Mouse (Mus musculus) Patski (cell line): ENCODE results near the gene Cass4. TPM values are rescaled to one million over a fixed set of nuclear protein-coding genes. Genes with fewer than 3 reads are reported as not detected.

Experiments
- ATAC-seq: fragments of 100-300 bp; one replicate; pipeline ENCODE4 v1.8.0; 2021
- CTCF ChIA-PET: fragments of 350-600 bp; sonication (Branson Sonifier 250); formaldehyde crosslinking; loops from one replicate; lab custom pipeline; 2022; ENCODE audit warnings: inconsistent platforms; lab: Charles Lee
- POLR2A ChIA-PET: fragments of 350-600 bp; sonication (Branson Sonifier 250); formaldehyde crosslinking; loops from one replicate; lab custom pipeline; 2022; ENCODE audit warnings: antibody characterized with exemption, inconsistent platforms; lab: Charles Lee
- DNase-seq: peaks from one replicate; pipeline ENCODE4 v3.0.0-alpha.2; 2011; ENCODE audit warnings: low read depth, low spot score
- H3K27me3 ChIP-seq: fragments of 371-371 bp; one replicate; pipeline ENCODE4 v1.5.1; 2021
- CTCF ChIP-seq: fragments of 100-300 bp; IDR thresholded peaks from one replicate; pipeline ENCODE4 v1.5.1; 2021
- in situ Hi-C: fragments of 300-500 bp; cut with MboI; formaldehyde crosslinking; loops from 3 replicates; pipeline ENCODE4 v1.11.1; 2018; ENCODE audit warnings: low pct_unique_long_range_greater_than_20kb, mixed read lengths
- polyA plus RNA-seq: library from polyadenylated mRNA; unstranded; gene quantifications from one replicate; pipeline ENCODE4 v1.2.3, GENCODE M21; 2021

The Cass4 gene
- polyA plus RNA-seq, 1 experiment from 2014 or later = not detected

DNA sequence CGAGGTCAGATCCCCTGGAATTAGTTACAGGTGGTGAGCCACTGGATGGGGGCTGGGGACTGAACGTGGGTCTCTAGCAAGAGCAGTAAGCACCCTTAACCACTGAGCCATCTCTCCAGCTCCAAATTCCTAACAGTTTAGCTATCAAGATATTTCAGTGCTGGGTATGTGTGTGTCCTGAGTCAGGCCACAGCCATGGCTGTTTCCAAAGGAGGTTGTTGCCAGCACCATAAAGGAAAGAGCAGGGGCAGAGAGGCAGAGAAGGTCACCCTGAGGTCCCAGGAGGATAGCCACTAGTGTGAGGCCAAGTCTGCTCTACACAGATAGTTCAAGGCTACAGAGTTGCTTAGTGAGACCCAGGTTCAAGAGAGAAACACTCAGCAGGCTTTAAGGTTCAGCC lies 67.1 kb downstream of the Cass4 start:
- in situ Hi-C loops = no loop called here
- DNase-seq = no peak

DNA sequence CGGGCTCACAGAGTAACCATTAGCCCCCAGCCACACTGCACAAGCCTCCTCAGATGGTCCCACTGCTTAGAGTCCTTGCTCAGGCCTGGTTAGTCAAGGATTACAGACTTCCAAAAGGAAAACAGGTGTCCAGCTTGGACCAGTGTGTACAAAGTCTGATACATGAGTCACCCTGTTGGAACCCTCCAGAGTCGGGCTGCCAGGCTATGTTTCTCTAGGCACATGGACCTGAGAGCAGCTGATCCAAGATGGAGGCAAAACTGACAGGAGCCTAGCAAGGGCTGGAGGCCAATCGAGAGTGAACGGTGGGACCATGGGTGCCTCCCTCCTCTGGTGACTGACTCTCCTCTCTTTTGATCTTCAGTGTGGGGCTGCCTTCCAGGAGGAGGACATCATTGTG lies 69.2 kb downstream of the Cass4 start:
- POLR2A ChIA-PET = no interaction called here
- in situ Hi-C loops = no loop called here

More for the DNA sequence above, 67.1 kb downstream of the Cass4 start:
- POLR2A ChIA-PET = no interaction called here
- no peak for TF ChIP-seq CTCF
- CTCF ChIA-PET = no interaction called here
- peak; percentile 52 for ATAC-seq
- H3K27me3 ChIP-seq = no peaks in the 10 kb centered on the region

GRCm38 (mm10) chr2:172466427-172467132 lies 73.0 kb downstream of the Cass4 start:
- ChIA-PET POLR2A (no interaction called here), CTCF (interaction anchor here (1.1 to 1.5 kb wide), 3 partner anchors 9 to 13 kb away, joined by 3 to 4 read pairs (median 3); no protein-coding TSS in a partner anchor)
- ATAC-seq = peak; percentile 65
- in situ Hi-C loops = no loop called here
- no peak for TF ChIP-seq CTCF
- no peaks in the 10 kb centered on the region for H3K27me3 ChIP-seq
- peak; percentile 67 for DNase-seq

More for the DNA sequence above, 69.2 kb downstream of the Cass4 start:
- no peak for DNase-seq
- no peaks in the 10 kb centered on the region for H3K27me3 ChIP-seq
- CTCF ChIA-PET = no interaction called here
- no peak for TF ChIP-seq CTCF
- no peak for ATAC-seq

DNA sequence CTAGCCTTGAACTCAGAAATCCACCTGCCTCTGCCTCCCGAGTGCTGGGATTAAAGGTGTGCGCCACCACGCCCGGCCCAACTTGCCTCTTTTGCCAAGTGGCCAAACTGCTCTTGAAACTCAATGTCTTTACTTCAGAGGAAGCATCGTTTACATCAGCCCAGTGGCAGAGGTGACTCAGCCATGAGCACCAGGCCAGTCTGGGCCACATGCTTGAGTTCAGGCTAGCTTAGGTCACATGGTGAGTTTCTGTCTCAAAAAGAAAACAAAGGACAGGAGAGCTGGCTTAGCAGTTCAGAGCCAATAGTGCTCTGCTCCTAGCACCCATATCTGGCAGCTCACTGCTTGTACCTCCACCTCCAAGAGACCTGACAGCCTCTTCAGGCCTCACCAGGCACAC lies 73.6 kb downstream of the Cass4 start:
- CTCF ChIA-PET = interaction anchor here (1.5 kb wide), 1 partner anchor 11 kb away, joined by 4 read pairs; no protein-coding TSS in a partner anchor
- no peaks in the 10 kb centered on the region for H3K27me3 ChIP-seq
- ATAC-seq (peak; percentile 75), DNase-seq (peak; percentile 47)
- no peak for TF ChIP-seq CTCF
- POLR2A ChIA-PET = no interaction called here
- in situ Hi-C loops = no loop called here

DNA sequence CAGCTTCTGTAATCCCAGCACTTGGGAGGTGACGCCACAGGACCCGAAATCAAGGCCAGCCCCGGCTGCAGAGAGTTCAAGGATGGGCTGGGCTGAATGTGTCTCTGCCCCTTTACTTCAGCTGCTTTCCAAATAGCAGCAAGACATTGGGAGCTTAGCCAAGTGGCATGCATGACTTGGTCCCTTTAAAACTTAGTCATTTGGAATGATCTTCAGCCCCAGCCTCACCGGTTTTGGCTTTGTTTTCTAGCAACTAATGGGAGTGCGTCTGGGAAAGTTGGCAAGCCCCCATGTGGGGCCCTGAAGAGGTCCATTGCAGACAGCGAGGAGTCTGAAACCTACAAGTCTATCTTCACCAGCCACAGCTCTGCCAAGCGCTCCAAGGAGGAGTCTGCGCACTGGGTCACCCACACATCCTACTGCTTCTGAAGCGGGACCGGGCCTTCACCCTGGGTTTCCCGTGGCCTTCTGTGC lies 74.8 kb downstream of the Cass4 start:
- in situ Hi-C loops = no loop called here
- POLR2A ChIA-PET = no interaction called here
- peak; percentile 67 for ATAC-seq

DNA sequence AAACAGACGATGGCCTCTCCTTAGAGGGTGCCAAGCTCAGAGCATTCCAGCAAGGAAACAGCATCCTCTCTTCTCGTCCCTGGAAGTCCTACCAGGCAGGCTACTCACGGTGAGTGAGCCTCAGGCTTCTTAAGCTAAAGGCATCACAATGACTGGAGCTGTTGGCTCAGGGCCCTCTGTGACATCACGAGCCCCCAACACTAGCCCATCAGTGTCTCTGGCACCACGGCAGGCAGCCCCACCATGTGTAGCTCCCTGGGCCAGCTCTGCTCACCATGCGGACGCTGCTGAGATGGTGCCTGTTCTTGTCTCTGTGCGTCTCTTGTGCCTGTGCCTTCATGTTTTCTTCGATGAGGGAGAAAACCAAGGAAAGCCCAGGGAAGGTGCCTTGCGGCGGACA lies 78.7 kb downstream of the Cass4 start, which contains the start of gene Fam209:
Gene Fam209, plus strand, starts transcription at position 203 of the 400 bp plus-strand sequence.
- DNase-seq (no peak), ATAC-seq (no peak)
- no peaks in the 10 kb centered on the region for H3K27me3 ChIP-seq
- no peak for TF ChIP-seq CTCF
- in situ Hi-C loops = no loop called here
- ChIA-PET CTCF (no interaction called here), POLR2A (no interaction called here)

More for the DNA sequence above, 74.8 kb downstream of the Cass4 start:
- H3K27me3 ChIP-seq = no peaks in the 10 kb centered on the region
- no peak for TF ChIP-seq CTCF
- CTCF ChIA-PET = no interaction called here
- DNase-seq = peak; percentile 89

GRCm38 (mm10) chr2:172473591-172473990 lies 80.0 kb downstream of the Cass4 start:
- no peaks in the 10 kb centered on the region for H3K27me3 ChIP-seq
- DNase-seq (no peak), ATAC-seq (no peak)
- CTCF ChIA-PET = interaction anchor here (0.9 kb wide), 1 partner anchor 14 kb away, joined by 3 read pairs; no protein-coding TSS in a partner anchor
- in situ Hi-C loops = no loop called here
- POLR2A ChIA-PET = no interaction called here
- TF ChIP-seq CTCF = no peak

DNA sequence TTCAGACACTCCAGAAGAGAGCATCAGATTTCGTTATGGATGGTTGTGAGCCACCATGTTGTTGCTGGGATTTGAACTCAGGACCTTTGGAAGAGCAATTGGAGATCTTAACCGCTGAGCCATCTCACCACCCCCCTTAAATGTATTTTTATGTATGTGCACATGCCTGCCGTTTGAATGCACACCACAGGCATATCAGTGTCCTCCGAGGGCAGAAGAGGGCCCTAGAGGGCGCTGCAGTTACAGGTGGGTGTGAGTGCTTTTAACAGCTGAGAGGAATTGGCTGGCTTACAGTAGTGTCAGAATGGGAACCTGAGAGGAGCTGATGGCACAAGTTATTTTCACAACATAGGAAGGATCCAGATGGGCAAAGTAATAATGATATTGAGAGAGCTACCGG lies 81.4 kb downstream of the Cass4 start:
- ATAC-seq (no peak), DNase-seq (no peak)
- no peak for TF ChIP-seq CTCF
- in situ Hi-C loops = loop anchor here (5.0 to 25.0 kb wide), 3 partner anchors 302 to 612 kb away; no protein-coding TSS in a partner anchor
- ChIA-PET CTCF (interaction anchor here (0.8 to 1.5 kb wide), 3 partner anchors 9 to 283 kb away, joined by 3 to 4 read pairs (median 3); no protein-coding TSS in a partner anchor), POLR2A (no interaction called here)
- H3K27me3 ChIP-seq = no peaks in the 10 kb centered on the region

- no peak for TF ChIP-seq CTCF
- ATAC-seq = peak; percentile 66
- CTCF ChIA-PET = interaction anchor here (0.7 to 1.4 kb wide), 3 partner anchors 34 to 281 kb away, joined by 3 to 5 read pairs (median 3); no protein-coding TSS in a partner anchor
- POLR2A ChIA-PET = no interaction called here
- DNase-seq = no peak
- no peaks in the 10 kb centered on the region for H3K27me3 ChIP-seq
- in situ Hi-C loops = loop anchor here (5.0 to 25.0 kb wide), 3 partner anchors 301 to 611 kb away; no protein-coding TSS in a partner anchor
Measured at GRCm38 (mm10) chr2:172476707-172477260, 83.2 kb downstream of the Cass4 start.

DNA sequence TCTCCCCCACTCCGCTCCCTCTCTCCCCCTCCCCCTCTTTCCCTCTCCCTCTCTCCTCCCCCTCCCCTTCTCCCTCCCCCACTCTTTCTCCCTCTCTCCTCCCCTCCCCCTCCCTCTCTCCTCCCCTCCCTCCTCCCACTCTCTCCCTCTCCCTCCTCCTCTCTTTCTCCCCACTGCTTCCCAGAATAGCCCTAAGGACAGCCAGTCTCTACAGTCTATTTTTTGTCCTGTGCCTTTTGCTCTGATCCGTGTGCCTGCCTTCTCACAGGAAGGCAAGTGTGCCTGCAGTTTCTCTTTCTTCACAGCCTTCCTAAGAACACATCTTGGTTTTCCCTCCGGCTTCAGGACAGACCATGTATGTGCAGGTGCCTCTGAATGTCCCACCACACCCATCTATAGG lies 83.8 kb downstream of the Cass4 start:
- H3K27me3 ChIP-seq = no peaks in the 10 kb centered on the region
- TF ChIP-seq CTCF = no peak
- DNase-seq (no peak), ATAC-seq (no peak)
- in situ Hi-C loops = loop anchor here (5.0 to 25.0 kb wide), 3 partner anchors 300 to 610 kb away; no protein-coding TSS in a partner anchor
- CTCF ChIA-PET = interaction anchor here (1.2 to 1.6 kb wide), 3 partner anchors 25 to 300 kb away, joined by 3 to 5 read pairs (median 4); no protein-coding TSS in a partner anchor
- POLR2A ChIA-PET = no interaction called here
